Mouse (Mus musculus) forebrain, embryonic 13.5 days (tissue): Measurements from ENCODE around the gene Olfr635. TPM values are rescaled to one million over a fixed set of nuclear protein-coding genes. Genes with fewer than 3 reads are reported as not detected.

Experiments
- ATAC-seq: fragments of 200-750 bp; cut with Nextera tagmentation; 2 replicates; pipeline ENCODE4 v1.8.0; 2017
- H3K27ac ChIP-seq: fragments of 300-500 bp; sonication (generic); 2 replicates; pipeline ENCODE4 v1.5.1; 2015; ENCODE audit warnings: inconsistent platforms, mild to moderate bottlenecking, moderate library complexity
- H3K27me3 ChIP-seq: fragments of 300-500 bp; sonication (generic); 2 replicates; pipeline ENCODE4 v1.6.1; 2015; ENCODE audit warnings: mild to moderate bottlenecking, inconsistent platforms
- H3K36me3 ChIP-seq: fragments of 300-500 bp; sonication (generic); 2 replicates; pipeline ENCODE4 v1.6.1; 2015; ENCODE audit warnings: mild to moderate bottlenecking, inconsistent platforms; ENCODE audit not compliant: poor library complexity, severe bottlenecking
- H3K4me1 ChIP-seq: fragments of 300-500 bp; sonication (generic); 2 replicates; pipeline ENCODE4 v1.6.1; 2015; ENCODE audit warnings: inconsistent platforms
- H3K4me2 ChIP-seq: fragments of 300-500 bp; sonication (generic); 2 replicates; pipeline ENCODE4 v1.6.1; 2015; ENCODE audit warnings: inconsistent platforms, mild to moderate bottlenecking, moderate library complexity
- H3K4me3 ChIP-seq: fragments of 300-500 bp; sonication (generic); 2 replicates; pipeline ENCODE4 v1.5.1; 2015; ENCODE audit warnings: mild to moderate bottlenecking, inconsistent platforms
- H3K9ac ChIP-seq: fragments of 300-500 bp; sonication (generic); 2 replicates; pipeline ENCODE4 v1.6.1; 2015; ENCODE audit warnings: mild to moderate bottlenecking, inconsistent platforms
- H3K9me3 ChIP-seq: fragments of 300-500 bp; sonication (generic); replicated peaks from 2 replicates; pipeline ENCODE4 v1.6.1; 2016; ENCODE audit warnings: inconsistent platforms
- whole genome bisulfite sequencing: fragments of 180-500 bp; shearing (Covaris S2); methylation state at CpG from one replicate; pipeline ENCODE4 v1.1.7; 2015; 5-methylcytosine and 5-hydroxymethylcytosine counted together
- polyA plus RNA-seq: library from polyadenylated mRNA; unstranded; fragments of >200 nt; fragmentation: Nextera tagmentation; extraction: Ambion mirVana; gene quantifications from 2 replicates; pipeline ENCODE4 v1.2.1, GENCODE M21; 2015

Olfr635 gene
- polyA plus RNA-seq, 1 experiment from 2014 or later: not detected

GRCm38 (mm10) chr7:104026978-104027377 is 56.0 kb downstream of the Olfr635 start:
- H3K9me3 ChIP-seq: no peaks in the 10 kb centered on the region
- WGBS: 88% methylated on average over 3 of the region's 3 CpGs
- H3K9ac ChIP-seq: no peak overlapping the region
- no peaks in the 10 kb centered on the region for H3K4me1 ChIP-seq
- H3K36me3 ChIP-seq: no peaks in the 10 kb centered on the region
- no peak overlapping the region for H3K27ac ChIP-seq
- ATAC-seq: no peak
- no peaks in the 10 kb centered on the region for H3K27me3 ChIP-seq
- no peak overlapping the region for H3K4me2 ChIP-seq
- H3K4me3 ChIP-seq: no peak overlapping the region

- no peak for ATAC-seq
- WGBS: 78% methylated on average over 1 of the region's 1 CpGs
Measured at GRCm38 (mm10) chr7:104035145-104035544, 64.2 kb downstream of the Olfr635 start, which contains the start of gene Olfr641. TSS of gene Olfr641 (plus strand) at chr7:104035445.

More at GRCm38 (mm10) chr7:104035145-104035544, 64.2 kb downstream of the Olfr635 start, which contains the start of gene Olfr641:
- Histone ChIP-seq H3K27ac (no peak within 1 kb of the TSS), H3K36me3 (no peaks in the 10 kb centered on the region), H3K4me2 (no peak within 1 kb of the TSS), H3K9me3 (no peaks in the 10 kb centered on the region), H3K4me3 (no peak within 1 kb of the TSS), H3K27me3 (no peaks in the 10 kb centered on the region), H3K9ac (no peak within 1 kb of the TSS), H3K4me1 (no peaks in the 10 kb centered on the region)

Other genes starting within 250 kb of the Olfr635 start
- gene Olfr628, start 240.8 kb upstream of the Olfr635 start, polyA plus RNA-seq: not detected in 2 replicates
- gene Olfr629, start 226.2 kb upstream of the Olfr635 start, polyA plus RNA-seq: not detected in 2 replicates
- not detected in 2 replicates for gene Olfr630, start 213.8 kb upstream of the Olfr635 start, polyA plus RNA-seq
- not detected in 2 replicates for gene Olfr69, start 199.6 kb upstream of the Olfr635 start, polyA plus RNA-seq
- not detected in 2 replicates for gene Olfr68, start 191.5 kb upstream of the Olfr635 start, polyA plus RNA-seq
- gene Olfr67, start 179.3 kb upstream of the Olfr635 start, polyA plus RNA-seq: not detected in 2 replicates
- 960 and 1,191 TPM in 2 replicates for gene Hbb-bt, start 157.2 kb upstream of the Olfr635 start, polyA plus RNA-seq
- 1,844 and 2,278 TPM in 2 replicates for gene Hbb-bs, start 143.1 kb upstream of the Olfr635 start, polyA plus RNA-seq
- not detected in 2 replicates for gene Hbb-bh2, start 130.6 kb upstream of the Olfr635 start, polyA plus RNA-seq
- gene Hbb-bh1, start 128.0 kb upstream of the Olfr635 start, polyA plus RNA-seq: 32.1 and 81.1 TPM in 2 replicates
- gene Hbb-y, start 117.9 kb upstream of the Olfr635 start, polyA plus RNA-seq: 3,762 and 4,630 TPM in 2 replicates
- gene Olfr66, start 84.9 kb upstream of the Olfr635 start, polyA plus RNA-seq: not detected in 2 replicates
- gene Olfr64, start 76.7 kb upstream of the Olfr635 start, polyA plus RNA-seq: not detected in 2 replicates
- not detected in 2 replicates for gene Olfr65, start 67.7 kb upstream of the Olfr635 start, polyA plus RNA-seq
- gene Olfr631, start 42.3 kb upstream of the Olfr635 start, polyA plus RNA-seq: not detected in 2 replicates
- gene Olfr632, start 36.8 kb upstream of the Olfr635 start, polyA plus RNA-seq: not detected in 2 replicates
- gene Olfr633, start 26.7 kb upstream of the Olfr635 start, polyA plus RNA-seq: not detected in 2 replicates
- not detected in 2 replicates for gene Olfr638, start 27.6 kb downstream of the Olfr635 start, polyA plus RNA-seq
- 0.04 TPM in 1 of 2 replicates, not detected in the other for gene Olfr639, start 46.2 kb downstream of the Olfr635 start, polyA plus RNA-seq
- not detected in 2 replicates for gene Olfr640, start 54.4 kb downstream of the Olfr635 start, polyA plus RNA-seq
- not detected in 2 replicates for gene Olfr641, start 64.3 kb downstream of the Olfr635 start, polyA plus RNA-seq
- not detected in 2 replicates for gene Olfr642, start 81.5 kb downstream of the Olfr635 start, polyA plus RNA-seq
- not detected in 2 replicates for gene 4930516K23Rik, start 90.3 kb downstream of the Olfr635 start, polyA plus RNA-seq
- gene Olfr644, start 100.7 kb downstream of the Olfr635 start, polyA plus RNA-seq: not detected in 2 replicates
- not detected in 2 replicates for gene Olfr645, start 114.3 kb downstream of the Olfr635 start, polyA plus RNA-seq
- gene Olfr646, start 133.7 kb downstream of the Olfr635 start, polyA plus RNA-seq: not detected in 2 replicates
- not detected in 2 replicates for gene Ubqln5, start 158.7 kb downstream of the Olfr635 start, polyA plus RNA-seq
- gene Olfr643, start 166.3 kb downstream of the Olfr635 start, polyA plus RNA-seq: not detected in 2 replicates
- gene Ubqln3, start 172.1 kb downstream of the Olfr635 start, polyA plus RNA-seq: not detected in 2 replicates
- not detected in 2 replicates for gene Ubqlnl, start 179.4 kb downstream of the Olfr635 start, polyA plus RNA-seq
- gene Olfm5, start 193.7 kb downstream of the Olfr635 start, polyA plus RNA-seq: not detected in 2 replicates
- gene Olfr648, start 212.2 kb downstream of the Olfr635 start, polyA plus RNA-seq: 0.23 and 0.45 TPM in 2 replicates
- gene Olfr649, start 224.8 kb downstream of the Olfr635 start, polyA plus RNA-seq: not detected in 2 replicates
- gene Trim6, start 247.6 kb downstream of the Olfr635 start, polyA plus RNA-seq: 0.30 and 0.33 TPM in 2 replicates